Mouse (Mus musculus) spleen, adult 2 months (tissue): Measurements from ENCODE around the gene Map2k6.

Source experiments
- CTCF ChIP-seq: fragments of 200-500 bp; IDR thresholded peaks from 2 replicates; pipeline ENCODE4 v1.5.1; 2011; ENCODE audit warnings: mild to moderate bottlenecking, inconsistent platforms; ENCODE audit not compliant: insufficient read depth, insufficient read length, insufficient replicate concordance; ENCODE audit errors: extremely low read depth
- POLR2A ChIP-seq: fragments of 200-500 bp; IDR thresholded peaks from 2 replicates; pipeline ENCODE4 v1.6.1; 2011; ENCODE audit warnings: low read depth, low read length, inconsistent platforms

GRCm38 (mm10) chr11:110451590-110451989 lies 52.7 kb downstream of the Map2k6 start:
- TF ChIP-seq POLR2A = no peak
- no peak for TF ChIP-seq CTCF
